Mouse (Mus musculus): ENCODE measurements around the gene Sult2b1.

The Sult2b1 gene

DNA sequence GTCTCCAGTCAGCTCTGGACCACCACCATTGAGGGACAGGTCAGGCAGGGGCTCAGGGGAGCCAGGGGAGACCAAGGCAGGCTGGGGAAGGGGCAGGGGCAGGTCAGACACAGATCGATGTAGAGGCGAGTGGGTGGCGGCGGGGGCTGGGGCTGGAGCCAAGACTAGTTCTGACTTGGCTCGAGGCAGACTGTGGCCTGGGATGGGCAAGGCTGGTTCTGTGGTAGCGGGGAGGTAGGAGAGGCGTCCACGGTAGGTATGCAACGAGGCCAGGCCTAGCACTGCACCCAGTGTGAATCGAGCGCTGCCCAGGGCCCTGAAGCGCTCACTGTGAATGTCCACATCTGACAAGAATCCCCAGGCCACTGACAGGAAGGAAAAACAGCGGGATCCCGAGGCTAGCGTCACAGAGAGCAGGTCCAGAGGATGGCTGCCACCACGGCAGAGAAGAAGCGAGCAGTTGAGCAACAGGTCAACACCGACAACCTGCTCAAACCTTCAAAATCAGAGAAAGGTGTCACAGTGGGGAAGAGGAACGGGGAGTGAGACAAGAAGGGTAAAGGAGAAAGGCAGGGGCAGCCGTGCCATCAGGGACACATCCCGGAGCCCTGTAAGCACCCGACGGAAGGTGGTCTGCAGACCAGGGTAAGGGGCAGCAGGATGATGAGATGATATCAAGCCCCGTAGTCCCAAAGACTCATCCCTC, 73.0 kb downstream of the Sult2b1 start:
- peak; percentile 28 for DNase-seq (ENCODE audit: low spot score)

DNA sequence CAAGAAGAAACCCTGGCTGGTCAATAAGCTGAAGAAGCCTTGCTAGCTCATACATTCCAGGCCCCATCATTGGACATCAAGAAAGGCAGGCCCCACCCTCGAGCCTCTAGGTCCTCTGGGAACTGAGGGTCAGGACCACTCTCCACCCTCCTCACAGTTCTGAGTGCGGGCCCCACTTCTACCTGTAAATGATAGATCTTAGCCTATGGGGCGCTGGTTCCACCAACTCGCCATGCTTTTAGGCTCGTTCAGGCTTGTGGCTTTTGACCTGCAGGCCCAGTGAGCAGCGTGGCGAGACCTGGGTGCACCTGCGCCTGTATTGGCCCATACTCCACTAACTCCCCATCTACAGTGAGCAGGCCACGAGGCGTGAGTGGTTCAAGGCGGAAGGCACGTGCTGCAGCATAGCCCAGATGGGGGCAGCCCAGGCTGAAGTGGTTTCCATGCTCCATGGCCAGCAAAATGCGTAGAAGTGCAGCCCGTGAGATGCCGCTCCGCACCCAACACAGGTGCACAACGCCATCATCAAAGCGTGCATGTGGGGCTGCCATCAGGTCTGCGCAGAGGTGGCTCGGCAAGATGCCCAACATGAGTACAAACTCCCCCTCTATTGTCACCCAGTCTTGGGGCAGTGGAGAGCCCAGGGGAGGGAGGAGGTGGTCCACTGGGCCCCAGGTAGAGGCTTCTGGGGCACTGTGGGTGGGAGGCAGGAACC, 73.8 kb downstream of the Sult2b1 start:
- DNase-seq (ENCODE audit: low spot score): peak; percentile 49

DNA sequence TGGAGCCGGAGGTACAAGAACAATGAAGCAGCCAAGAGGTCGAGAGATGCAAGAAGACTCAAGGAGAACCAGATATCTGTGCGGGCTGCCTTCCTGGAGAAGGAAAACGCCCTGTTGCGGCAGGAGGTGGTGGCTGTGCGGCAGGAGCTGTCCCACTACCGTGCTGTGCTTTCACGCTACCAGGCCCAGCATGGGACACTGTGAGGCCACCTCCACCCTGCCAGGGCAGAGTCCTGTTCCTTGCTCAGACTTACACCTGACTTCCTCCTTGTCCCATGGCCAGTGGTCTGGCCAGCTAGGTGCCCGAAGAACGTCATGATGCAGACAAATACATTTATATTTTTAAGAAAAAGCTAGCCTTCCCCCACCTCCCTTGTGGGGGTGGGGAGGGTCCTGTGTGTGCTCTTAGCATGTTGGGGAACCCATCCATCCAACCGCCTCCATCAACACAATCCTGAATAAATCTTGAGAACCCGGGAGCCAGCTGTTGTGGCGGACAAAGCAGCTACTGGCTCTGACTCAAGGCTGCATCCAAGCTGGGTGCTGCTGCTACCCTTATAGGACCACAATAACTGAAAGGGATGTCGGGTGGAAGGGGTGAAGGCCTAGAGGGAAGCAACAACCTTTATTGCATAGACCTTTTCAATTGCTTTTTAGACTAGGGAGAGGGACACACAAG, 74.7 kb downstream of the Sult2b1 start:
- no peak for DNase-seq (ENCODE audit: low spot score)

DNA sequence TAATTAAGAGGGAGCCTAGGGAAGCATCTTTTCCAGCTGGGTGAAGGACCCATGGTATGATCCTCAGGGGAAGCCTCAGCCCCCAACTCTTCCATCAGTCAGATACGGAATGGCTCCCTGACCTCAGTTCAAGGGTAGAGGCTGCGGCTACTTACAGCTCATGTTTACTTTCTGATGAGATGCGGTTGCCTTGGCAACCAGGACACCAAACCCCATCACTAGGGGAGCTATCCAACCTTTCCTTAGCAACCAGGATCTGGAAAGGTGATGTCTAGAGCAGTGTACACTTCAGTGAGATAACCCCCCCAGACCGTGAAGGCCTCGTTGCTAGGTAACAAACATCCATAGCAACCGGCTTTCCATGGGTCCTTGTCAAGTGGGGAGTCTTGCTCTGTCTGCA, 75.4 kb downstream of the Sult2b1 start:
- DNase-seq (ENCODE audit: low spot score): peak; percentile 48

DNA sequence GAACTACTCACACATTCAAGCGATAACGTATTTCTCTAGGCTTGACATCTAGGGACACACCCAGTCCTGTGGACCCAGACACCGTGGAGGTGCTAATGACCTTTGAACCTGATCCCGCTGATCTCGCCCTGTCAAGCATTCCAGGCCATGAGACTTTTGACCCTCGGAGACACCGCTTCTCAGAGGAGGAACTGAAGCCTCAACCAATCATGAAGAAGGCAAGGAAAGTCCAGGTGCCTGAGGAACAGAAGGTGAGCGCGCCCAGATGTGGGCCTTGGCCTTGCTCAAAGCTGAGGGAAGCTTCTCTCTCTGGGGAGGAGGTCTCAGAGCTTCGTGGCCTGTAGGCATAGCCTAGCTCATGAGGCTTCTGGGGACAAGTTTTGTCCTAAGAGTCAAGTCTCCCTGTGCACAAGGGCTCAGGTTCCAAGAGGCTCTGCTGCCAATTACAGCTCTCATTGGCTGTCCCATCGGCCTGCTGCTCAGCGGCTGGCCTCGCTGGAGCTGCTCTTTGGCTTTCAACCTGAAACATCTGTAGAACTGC, 76.2 kb downstream of the Sult2b1 start:
- no peak for DNase-seq (ENCODE audit: low spot score)

DNA sequence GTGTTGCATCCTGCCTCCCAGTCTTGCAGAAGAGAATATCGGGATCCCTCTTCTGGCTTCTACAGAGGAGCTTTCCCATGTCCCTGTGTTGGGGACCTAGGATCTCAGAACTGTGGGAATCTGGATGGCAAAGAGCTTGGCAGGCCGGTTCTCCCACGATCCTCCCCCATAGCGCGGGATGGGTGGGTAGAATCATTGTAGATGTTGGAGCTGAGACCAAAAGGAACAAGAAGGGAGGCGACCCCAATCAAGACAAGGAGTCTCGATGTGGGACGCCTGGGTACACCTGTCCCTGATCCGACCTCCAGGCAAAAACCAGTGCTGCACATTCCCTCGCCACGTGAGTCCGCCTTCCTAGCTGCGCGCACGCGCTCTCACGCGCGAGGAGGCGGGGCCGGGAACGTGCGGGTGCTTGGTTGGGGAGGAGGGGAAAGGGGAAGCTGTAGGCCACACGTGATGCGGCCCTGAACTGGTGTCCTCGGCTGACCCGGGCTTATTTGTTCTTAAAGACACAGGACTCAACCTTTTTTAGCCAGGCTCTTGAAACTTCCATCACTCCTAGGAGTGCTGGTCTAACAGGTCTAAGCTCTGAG, 77.0 kb downstream of the Sult2b1 start:
- peak; percentile 96 for DNase-seq (ENCODE audit: low spot score)

DNA sequence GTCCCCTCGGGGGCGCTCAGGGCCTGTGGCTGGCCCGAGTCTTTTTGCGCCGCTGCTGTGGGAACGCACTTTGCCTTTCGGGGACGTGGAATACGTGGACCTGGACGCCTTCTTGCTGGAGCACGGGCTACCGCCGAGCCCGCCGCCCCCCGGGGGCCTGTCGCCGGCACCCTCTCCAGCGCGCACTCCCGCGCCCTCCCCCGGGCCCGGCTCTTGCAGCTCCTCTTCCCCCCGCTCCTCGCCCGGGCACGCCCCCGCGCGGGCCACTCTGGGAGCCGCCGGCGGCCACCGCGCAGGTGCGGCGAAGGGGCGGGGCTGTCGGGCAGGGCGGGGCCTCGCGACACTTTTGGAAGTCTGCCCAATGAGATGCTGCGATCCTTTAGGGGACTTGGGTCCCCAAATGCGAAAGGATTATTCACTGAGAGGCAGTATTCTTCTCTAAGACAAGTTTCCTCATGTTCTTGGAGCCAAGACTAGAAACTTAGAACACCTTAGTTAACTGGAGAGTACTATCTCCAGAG, 77.7 kb downstream of the Sult2b1 start:
- DNase-seq (ENCODE audit: low spot score): peak; percentile 88

DNA sequence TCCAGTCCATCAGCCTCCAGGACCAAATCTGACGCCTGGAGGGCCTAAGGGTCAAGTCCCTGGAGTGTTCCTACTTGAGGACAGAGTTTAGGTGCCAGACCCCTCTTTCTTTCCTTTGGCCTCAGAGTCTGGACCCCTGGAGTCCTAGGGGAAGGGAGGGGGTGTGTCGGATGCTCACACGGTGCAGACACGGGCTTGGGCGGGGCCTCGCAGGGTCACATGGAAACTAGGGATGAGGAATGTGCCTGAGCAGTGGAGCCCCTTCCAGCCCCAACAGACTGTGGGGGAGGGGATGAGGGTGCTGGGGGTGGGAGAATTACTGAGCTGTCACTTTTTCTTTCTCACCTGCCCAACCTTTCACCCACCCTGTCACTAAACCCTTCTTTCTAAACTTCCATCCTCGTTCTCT, 78.6 kb downstream of the Sult2b1 start:
- peak; percentile 92 for DNase-seq (ENCODE audit: low spot score)

DNA sequence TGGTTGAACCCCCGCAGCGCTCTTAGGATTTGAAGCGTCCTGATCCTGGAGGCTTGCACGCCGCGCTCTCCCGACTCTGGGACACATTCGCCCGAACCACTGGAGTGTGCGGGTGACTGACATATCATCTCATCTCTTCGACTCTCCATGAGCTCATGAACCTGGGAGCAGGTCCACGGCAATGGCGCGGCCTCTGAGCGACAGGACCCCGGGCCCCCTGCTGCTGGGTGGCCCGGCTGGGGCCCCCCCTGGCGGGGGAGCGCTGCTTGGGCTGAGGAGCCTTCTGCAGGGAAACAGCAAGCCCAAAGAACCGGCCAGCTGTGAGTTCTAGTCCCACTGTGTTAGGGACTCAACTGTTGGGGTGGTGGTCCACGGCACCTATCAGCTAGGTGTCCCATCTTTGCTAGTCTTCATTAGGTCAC, 79.0 kb downstream of the Sult2b1 start:
- DNase-seq (ENCODE audit: low spot score): peak; percentile 69

DNA sequence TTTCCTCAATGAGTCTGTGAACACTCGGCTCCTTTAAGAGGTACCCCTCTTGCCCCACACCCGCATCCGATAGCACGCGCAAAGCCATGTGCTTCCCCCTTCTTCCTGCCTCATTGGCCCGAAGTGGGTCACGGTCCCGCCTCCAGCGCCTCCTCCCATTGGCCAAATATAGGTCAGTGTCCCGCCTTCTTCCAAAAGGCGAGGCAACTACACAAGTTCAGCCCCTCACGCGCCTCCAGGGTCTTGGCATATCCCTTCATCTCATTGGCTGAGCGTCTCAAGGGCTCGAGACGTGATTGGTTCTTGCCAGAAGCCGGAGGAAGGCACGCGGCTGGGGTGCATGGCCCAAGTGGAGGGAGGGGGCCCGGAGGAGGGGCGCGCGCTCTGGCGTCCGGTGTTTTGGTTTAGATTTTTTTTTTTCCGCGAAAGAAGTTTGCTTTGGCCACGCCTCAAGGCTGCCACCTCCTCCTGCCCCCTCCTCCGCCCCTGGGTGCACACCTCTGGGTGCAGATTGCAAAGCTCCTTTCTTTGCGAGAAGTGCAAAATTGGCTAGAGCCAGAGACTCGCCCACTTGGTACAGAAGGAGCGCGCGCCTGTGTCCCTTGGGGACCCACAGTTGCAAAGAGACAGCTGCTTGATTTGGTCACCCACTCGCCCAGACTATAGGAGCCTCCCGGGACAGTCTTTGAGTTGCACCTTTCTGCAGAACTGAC, 79.6 kb downstream of the Sult2b1 start, which contains the start of gene Dbp:
Dbp (plus strand) TSS at position 359 of the 713 bp plus-strand sequence.
- DNase-seq (ENCODE audit: low spot score): peak; percentile 100

DNA sequence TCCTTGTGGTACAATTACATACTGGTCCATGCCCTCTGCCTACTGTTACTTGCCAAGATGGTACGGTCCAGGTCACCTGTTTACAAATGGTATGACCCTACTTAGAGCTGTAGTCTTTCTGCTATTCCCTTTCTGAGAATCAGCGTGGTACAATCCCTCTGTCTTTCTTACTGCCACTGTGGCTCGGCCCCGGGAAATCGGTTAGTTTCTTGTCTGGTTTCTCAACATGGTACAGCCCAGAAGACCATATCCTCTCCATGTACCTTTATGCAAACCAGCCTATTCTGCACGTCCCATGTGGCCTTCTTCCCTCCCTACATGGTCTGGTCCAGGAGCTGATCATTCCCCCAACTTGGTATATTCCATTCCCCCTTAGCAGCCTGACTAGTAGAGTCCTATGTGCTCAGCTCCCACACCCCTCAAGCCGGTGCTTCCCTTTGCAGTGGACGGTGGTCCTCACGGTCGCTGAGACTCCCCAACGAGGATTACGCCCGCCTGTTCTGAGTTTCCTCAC, 80.4 kb downstream of the Sult2b1 start:
- peak; percentile 88 for DNase-seq (ENCODE audit: low spot score)

DNA sequence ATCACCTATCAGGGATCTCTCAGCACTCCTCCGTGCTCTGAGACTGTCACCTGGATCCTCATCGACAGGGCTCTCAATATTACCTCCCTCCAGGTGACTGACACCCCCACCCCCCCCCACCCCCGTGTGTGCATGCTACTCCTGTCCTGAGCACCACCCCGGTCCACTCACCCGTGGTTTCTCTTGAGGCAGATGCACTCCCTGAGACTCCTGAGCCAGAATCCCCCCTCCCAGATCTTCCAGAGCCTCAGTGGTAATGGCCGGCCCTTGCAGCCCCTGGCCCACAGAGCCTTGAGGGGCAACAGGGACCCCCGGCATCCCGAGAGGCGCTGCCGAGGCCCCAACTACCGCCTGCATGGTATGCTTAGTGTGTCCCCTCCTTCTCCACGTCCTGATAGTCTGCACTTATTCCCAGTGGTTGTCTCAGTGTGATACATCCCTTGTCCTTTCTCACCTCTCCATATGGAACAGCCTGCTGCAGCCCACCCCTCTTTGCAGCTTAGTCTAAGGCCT, 80.9 kb downstream of the Sult2b1 start:
- DNase-seq (ENCODE audit: low spot score): no peak

DNA sequence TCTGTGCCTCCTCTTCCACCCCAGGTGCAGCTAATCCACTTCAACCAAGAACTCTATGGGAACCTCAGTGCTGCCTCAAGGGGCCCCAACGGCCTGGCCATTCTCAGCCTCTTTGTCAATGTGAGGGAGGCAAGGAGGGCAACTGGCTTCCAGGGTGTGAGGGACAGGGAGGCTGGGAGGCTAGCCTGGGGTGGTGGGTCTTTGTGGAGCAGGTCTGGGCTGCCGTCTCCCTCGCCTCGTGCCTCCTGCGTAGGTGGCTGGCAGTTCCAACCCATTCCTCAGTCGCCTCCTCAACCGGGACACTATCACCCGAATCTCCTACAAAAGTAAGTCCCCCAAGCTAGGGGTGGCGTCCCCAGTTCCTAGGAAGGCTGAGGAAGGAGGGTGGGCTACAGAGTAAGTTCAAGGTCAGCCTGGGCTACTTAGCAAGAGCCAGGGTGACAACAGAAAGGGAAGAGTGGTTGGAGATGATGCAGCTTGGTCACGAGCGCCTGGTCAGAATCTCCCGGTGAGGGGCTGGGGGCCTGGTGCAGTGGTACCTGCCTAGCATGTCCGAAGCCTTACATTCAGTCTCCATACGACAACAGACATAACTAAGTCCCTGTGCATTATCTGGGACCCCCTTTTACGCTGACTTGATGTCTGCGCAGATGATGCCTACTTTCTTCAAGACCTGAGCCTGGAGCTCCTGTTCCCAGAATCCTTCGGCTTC, 81.5 kb downstream of the Sult2b1 start:
- no peak for DNase-seq (ENCODE audit: low spot score)

DNA sequence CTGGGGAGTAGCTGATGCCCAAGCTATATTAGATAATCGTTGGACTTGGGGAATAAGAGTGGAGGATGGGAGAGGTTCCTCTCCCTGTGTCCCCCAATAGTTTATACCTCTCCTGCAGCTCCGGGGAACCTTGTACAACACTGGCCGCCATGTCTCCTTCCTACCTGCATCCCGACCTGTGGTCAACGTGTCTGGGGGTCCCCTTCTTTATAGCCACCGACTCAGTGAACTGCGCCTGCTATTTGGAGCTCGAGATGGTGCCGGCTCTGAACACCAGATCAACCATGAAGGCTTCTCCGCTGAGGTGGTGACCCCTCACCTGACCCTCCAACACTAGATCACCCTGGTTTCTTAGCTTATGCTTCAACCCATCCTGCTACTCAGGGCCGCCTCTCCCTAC, 82.2 kb downstream of the Sult2b1 start:
- DNase-seq (ENCODE audit: low spot score): no peak

DNA sequence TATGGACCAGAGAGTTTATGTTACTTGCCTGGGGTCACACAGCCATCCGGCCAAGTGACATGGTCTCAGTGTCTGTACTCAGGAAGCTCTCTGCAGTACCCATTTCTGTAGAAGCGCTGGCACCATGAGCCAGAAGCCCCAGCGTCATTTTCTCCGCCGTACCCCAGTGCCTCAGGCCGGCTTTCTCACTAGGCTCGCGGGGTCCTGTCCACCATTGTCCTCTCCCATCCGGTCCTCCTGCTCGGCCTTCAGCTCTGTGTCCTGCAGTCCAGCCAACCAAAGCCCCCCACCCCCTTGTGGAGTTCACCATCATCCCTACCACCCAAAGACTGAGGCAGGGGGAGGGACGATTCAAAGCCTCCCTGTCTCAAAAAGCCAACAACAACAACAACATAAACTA, 82.9 kb downstream of the Sult2b1 start:
- DNase-seq (ENCODE audit: low spot score): no peak

DNA sequence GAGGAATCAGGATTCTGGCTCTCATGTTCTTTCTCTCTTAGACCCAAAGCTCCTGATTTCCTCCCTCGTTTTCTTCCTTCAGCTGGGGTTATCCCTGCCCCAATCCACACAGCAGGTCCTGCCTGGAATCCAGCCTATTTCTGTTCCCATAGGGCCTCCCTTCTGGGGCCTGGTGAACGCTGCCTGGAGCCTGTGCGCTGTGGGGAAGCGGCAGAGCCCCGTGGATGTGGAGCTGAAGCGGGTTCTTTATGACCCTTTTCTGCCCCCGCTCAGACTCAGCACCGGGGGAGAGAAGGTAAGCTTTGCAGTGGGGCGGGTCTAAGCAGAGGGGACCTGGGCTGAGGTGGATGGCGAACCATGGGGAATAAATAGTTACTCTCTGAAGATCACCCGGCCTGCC, 83.4 kb downstream of the Sult2b1 start:
- no peak for DNase-seq (ENCODE audit: low spot score)

DNA sequence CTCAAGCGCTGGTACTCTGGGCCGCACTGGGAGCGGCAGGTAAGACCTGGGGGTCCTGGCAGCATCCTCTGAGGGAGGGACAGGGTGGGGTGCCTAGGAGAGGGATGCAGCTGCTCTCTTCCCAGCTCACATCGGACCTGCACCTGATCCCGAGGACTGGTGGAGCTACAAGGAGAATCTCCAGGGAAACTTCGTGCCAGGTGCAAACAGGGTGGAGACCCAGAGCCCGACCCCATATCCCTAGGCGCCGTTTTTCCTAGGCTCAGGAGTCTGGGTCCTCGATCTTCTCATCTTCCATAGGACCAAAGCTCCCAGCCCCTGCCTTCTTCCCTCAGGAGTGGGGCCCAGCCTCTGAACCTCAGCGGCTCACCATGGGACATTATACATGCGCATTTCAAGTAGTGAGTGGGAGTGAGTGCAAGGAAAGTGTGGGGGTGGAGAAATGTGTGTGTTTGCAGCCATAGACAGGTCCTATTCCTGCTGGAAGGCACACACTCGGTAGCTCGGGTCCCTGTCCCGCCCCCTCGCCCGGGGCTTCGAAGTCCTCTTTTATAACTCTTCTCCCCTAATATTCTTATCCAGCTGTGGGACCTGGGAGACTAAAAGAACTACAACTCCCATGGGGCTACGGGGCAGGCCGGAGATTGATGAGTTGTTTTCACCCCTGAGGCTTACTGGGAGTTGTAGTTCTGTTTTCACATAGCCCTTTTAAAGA, 84.0 kb downstream of the Sult2b1 start:
- peak; percentile 88 for DNase-seq (ENCODE audit: low spot score)

DNA sequence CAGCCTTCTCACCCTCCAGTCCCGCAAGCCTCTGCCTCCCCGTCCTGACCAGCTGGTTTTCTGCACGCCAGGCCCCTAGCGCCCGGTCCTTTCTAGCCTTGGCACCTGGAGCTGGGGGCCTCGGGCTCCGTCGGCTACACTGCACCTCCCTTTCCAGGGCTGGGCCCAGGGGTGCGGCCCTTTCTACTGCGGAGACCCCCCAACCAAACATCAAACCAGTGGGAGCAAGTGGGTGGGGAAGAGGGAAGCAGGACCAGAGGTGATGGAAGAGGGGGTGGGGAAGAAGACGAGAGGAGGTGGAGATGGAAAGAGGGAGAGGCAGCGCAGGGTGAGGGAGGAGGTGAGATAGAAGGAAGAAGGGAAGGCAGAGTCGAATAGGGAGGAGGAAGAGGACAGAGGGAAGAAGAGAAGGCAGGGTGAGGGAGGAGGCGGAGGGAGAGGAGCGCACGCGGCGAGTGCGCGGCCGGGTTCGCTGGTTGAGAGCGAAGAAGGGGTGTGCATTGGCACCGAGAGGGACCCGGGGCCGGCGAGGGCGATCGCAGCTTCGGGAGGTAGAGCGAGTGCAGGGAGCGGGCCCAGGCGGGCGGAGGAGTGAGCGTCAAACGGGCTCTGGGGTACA, 84.8 kb downstream of the Sult2b1 start, which contains the start of gene Car11:
Car11 (plus strand) TSS at position 321 of the 619 bp plus-strand sequence.
- DNase-seq (ENCODE audit: low spot score): no peak

DNA sequence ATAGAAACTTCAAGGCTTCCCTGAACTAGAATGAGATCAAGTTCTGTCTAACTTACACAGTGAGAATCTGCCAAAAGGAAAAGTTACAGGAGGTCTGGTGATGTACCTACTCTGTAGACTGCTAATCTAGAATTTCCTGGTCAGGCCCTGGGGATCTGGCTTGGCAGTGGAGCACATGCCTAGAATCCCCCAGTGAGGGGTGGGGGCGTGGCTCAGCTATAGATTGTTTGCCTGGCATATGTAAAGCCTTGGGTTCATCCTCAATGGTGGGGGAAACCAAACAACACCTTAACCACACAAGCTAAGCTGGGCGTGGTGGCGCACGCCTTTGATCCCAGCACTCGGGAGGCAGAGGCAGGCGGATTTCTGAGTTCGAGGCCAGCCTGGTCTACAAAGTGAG, 86.6 kb downstream of the Sult2b1 start:
- no peak for DNase-seq (ENCODE audit: low spot score)
